In the genomic region with DNA sequence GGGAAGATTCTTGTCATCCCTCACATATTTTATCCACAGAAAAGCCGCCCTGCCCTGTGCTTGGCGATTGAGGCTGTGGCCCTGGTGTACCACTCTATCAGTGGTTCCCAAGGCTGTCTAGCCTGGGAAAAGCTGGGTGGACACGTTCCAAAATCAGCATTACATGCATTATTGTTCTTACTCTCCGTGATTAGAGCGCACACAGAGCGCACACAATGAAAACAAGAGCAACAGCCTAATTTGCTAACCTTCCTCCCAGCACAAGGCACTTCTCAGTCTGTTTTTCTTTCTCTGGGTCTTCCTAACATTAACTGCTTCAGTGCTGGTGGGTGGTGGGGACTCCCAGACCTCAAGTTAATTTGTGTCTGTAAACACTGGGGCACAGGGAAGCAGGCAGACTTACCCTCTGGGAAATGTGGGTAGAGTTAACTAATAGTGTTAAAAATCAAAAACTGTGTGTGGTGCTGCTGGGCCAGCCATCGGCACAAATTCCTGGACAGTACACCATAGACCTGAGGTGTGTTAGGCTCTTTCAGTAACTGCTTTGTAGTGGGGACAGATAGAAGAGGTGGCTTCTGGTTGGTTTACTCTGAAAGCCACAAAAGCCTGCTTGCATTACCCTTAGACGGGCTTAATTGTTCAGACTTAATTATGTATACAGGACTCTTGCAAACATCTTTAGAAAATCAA, we compare ENCODE assay signal across 8 mouse cellular contexts.
DNase-seq lines count a peak whose midpoint lies in the region; ATAC-seq lines count a peak whose summit lies in the region.

No protein-coding gene starts in this region.

- H3K27ac ChIP-seq in forebrain, embryonic 16.5 days (ENCODE audit: low read length), result no peak overlapping the region
- no peak overlapping the region for H3K27ac ChIP-seq in intestine, embryonic 14.5 days (ENCODE audit: low read depth)
- 0 out of 2 replicates have a peak overlapping the region, but pooled peaks have one; percentile 4 for H3K27ac ChIP-seq in midbrain, embryonic 16.5 days (ENCODE audit: low read length)

- ATAC-seq in forebrain, embryonic 16.5 days, result peak; percentile 92
- no peak for ATAC-seq in intestine, embryonic 14.5 days (replicated peaks; ENCODE audit: low FRiP score, low TSS enrichment, low read depth)
- peak; percentile 90 for ATAC-seq in midbrain, embryonic 16.5 days

- DNase-seq in left cerebral cortex, postnatal 4 days, result peak; percentile 5
- DNase-seq in left cerebral cortex, adult 9 months (ENCODE audit: low spot score in 2 of 2), result no peak
- peak; percentile 54 for DNase-seq in intestine, embryonic 14.5 days (ENCODE audit: low spot score)
- DNase-seq in gastrocnemius, adult 8-10 months (ENCODE audit: low spot score in 2 of 2), result no peak
- DNase-seq in left cerebral cortex, postnatal 36 days (ENCODE audit: low spot score in 2 of 2), result no peak
- DNase-seq in cerebellum, adult 9-11 months, result no peak

- intact Hi-C loops in left cerebral cortex, postnatal 4 days (cut with DNase I), result no loop called here
- intact Hi-C loops in left cerebral cortex, postnatal 36 days (cut with DNase I), result no loop called here

- peaks cover 12% of the 10 kb centered on the region for H3K4me1 ChIP-seq in forebrain, embryonic 16.5 days (replicated peaks; ENCODE audit: control insufficient read depth, insufficient read depth, low read length)
- H3K4me1 ChIP-seq in intestine, embryonic 14.5 days (replicated peaks; ENCODE audit: control insufficient read depth, insufficient read depth, low read length), result no peaks in the 10 kb centered on the region; the same call in 1 of the 2 replicates
- H3K4me1 ChIP-seq in midbrain, embryonic 16.5 days (ENCODE audit: control insufficient read depth, insufficient read depth, low read length), result 0 out of 2 replicates have a peak, but pooled peaks cover 2% of the 10 kb centered on the region

- H3K36me3 ChIP-seq in forebrain, embryonic 16.5 days (ENCODE audit: control insufficient read depth, insufficient read depth), result no peaks in the 10 kb centered on the region
- H3K36me3 ChIP-seq in intestine, embryonic 14.5 days (ENCODE audit: control insufficient read depth, insufficient read depth, low read length), result no peaks in the 10 kb centered on the region
- no peaks in the 10 kb centered on the region for H3K36me3 ChIP-seq in midbrain, embryonic 16.5 days (ENCODE audit: control insufficient read depth, insufficient read depth, low read length)

- H3K27me3 ChIP-seq in forebrain, embryonic 16.5 days (replicated peaks; ENCODE audit: control insufficient read depth, insufficient read depth, low read length), result no peaks in the 10 kb centered on the region
- H3K27me3 ChIP-seq in intestine, embryonic 14.5 days (replicated peaks; ENCODE audit: control insufficient read depth, insufficient read depth, low read length), result no peaks in the 10 kb centered on the region
- H3K27me3 ChIP-seq in midbrain, embryonic 16.5 days (ENCODE audit: control insufficient read depth, insufficient read depth, low read depth, low read length), result no peaks in the 10 kb centered on the region

- WGBS in forebrain, embryonic 16.5 days, result under 1% methylated on average over 8 of the region's 8 CpGs
- WGBS in intestine, embryonic 14.5 days, result 10% methylated on average over 8 of the region's 8 CpGs
- 4% methylated on average over 8 of the region's 8 CpGs for WGBS in midbrain, embryonic 16.5 days

- no peak overlapping the region for H3K9ac ChIP-seq in forebrain, embryonic 16.5 days (replicated peaks; ENCODE audit: low read depth, low read length)
- H3K9ac ChIP-seq in intestine, embryonic 14.5 days (ENCODE audit: low read length), result no peak overlapping the region
- H3K9ac ChIP-seq in midbrain, embryonic 16.5 days (ENCODE audit: low read depth, low read length), result no peak overlapping the region

- H3K4me3 ChIP-seq in forebrain, embryonic 16.5 days (replicated peaks; ENCODE audit: low read length), result peak overlapping the region; percentile 23
- H3K4me3 ChIP-seq in intestine, embryonic 14.5 days (ENCODE audit: low read depth, low read length), result 0 out of 2 replicates have a peak overlapping the region, but pooled peaks have one; percentile 6
- peak overlapping the region; percentile 1; the same call in 1 of the 2 replicates for H3K4me3 ChIP-seq in midbrain, embryonic 16.5 days (ENCODE audit: low read depth, low read length)

- H3K9me3 ChIP-seq in forebrain, embryonic 16.5 days (ENCODE audit: control insufficient read depth, low read length), result no peaks in the 10 kb centered on the region
- no peaks in the 10 kb centered on the region for H3K9me3 ChIP-seq in intestine, embryonic 14.5 days (ENCODE audit: control insufficient read depth, low read length)
- H3K9me3 ChIP-seq in midbrain, embryonic 16.5 days (replicated peaks; ENCODE audit: control insufficient read depth, low read length, poor library complexity, severe bottlenecking), result no peaks in the 10 kb centered on the region

- H3K4me2 ChIP-seq in forebrain, embryonic 16.5 days (ENCODE audit: low read length), result peak overlapping the region; percentile 48
- H3K4me2 ChIP-seq in intestine, embryonic 14.5 days (ENCODE audit: low read length), result peak overlapping the region; percentile 39
- peak overlapping the region; percentile 43 for H3K4me2 ChIP-seq in midbrain, embryonic 16.5 days (ENCODE audit: low read length)

Comparison
In these comparisons a context has a peak if more than half of its experiments do, and no peak if none do; other contexts are left out.
1. DNase-seq: peak in left cerebral cortex, postnatal 4 days (single experiment) and intestine, embryonic 14.5 days (single experiment); none in left cerebral cortex, adult 9 months (0 of 2), gastrocnemius, adult 8-10 months (0 of 2), left cerebral cortex, postnatal 36 days (0 of 2) and cerebellum, adult 9-11 months (single experiment).
2. Peak in every context shown above with its lines, with median percentiles within 50 percentile points of each other: H3K4me2 ChIP-seq and H3K4me3 ChIP-seq.